Mouse (Mus musculus) hematopoietic stem cell, adult 5-6 weeks (primary cell): ENCODE measurements at regions not wholly inside any gene's neighbourhood (a gene's known extent, or its start where the extent isn't known, plus 50 kb on each side); places are given as distances from the start of the nearest gene placed in this dataset.
A peak's percentile ranks its signal among the peaks of the same experiment; 100 is the strongest.

ENCODE experiments used
- ATAC-seq, 2 experiments: fragments of 125-278 bp in 1 of 2; replicated peaks in 1 of 2; 2 replicates each; pipeline ENCODE4 v1.8.0; 2016 to 2017; ENCODE audit warnings: inconsistent platforms in 2 of 2, mild to moderate bottlenecking in 2 of 2, moderate number of reproducible peaks in 2 of 2, low read depth in 1 of 2, moderate TSS enrichment in 1 of 2; ENCODE audit not compliant: low FRiP score in 2 of 2, poor library complexity in 2 of 2, severe bottlenecking in 2 of 2, insufficient read depth in 1 of 2, low TSS enrichment in 1 of 2

DNA sequence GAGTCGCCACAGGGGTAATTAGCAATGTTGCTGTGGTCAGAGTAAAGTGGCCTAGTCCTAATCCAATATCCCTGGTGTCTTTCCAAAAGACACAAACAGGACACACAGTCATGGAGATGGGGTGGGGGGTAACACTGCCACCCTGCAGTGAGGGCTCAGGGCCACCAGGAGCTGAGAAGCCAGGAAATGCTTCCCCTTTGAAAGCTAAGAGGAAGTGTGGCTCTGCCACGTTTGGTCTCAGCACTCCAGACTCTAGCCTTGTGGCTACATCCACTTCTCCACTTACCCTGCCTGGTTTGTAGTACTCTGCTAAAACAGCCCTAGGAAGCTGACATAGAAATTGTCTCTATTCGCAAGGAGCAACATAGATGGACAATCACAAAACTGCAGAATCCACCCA is 110.4 kb upstream of the Gm12830 start:
- peak; percentile 83 to 94 for ATAC-seq

DNA sequence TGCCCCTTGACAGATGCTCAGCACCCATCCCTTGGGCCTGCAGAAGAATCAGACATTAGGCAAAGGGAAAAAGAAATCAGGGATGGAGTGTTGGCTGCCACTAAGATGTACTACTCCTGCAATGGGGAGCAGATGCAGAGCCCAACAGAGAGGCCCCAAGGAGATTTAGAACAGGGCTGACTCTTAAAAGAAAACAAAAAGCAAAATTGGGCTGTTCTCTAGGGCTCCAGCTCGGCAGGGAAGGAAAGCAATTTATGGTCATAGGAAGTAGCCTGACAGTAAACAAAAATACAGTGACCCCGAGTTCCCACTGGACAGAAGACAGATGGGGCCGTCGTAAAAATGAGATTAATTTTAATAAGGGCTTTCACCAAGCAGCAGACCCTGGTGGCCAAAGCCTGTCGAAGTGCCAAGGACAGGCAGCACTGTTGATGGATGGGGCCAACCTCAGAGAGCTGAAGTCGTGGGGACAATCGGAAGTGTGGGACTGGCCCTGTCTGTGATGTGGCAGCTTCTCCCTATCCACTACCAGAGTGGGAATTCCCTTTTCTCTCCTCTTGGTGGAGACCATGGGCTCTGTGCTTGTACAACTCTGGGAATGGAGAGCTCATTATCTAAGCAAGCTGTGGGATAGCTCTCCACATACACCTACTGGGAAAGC is 109.4 kb upstream of the Gm12830 start:
- ATAC-seq = no peak

DNA sequence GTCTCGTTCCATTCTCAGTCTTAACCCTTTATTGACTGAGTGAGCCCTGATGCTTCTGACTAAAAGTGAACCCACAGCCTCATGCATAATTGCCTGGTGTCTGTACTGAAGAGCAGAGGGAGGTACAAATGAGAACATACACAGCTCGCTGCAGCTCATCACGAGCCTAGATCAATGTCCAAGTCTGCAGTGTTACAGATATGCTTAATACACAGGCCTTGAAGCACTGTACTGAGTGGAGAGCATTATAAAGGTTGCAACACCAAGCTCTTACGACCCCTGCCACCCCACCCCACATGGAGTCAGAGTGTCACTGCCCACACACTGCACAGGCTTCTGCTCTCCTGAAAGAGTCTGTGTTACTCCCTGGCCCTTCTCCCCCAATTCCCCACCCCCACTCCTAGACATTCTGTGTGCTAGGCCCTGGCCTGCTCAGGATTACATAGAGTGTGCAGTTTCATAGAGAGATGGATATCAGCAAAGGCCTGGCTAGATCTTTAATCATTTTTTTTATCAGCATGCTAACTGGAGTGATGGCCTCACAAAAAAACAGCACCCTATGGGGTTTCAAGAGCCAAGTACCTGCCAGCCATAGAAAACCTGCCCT is 108.5 kb upstream of the Gm12830 start:
- ATAC-seq = no peak

DNA sequence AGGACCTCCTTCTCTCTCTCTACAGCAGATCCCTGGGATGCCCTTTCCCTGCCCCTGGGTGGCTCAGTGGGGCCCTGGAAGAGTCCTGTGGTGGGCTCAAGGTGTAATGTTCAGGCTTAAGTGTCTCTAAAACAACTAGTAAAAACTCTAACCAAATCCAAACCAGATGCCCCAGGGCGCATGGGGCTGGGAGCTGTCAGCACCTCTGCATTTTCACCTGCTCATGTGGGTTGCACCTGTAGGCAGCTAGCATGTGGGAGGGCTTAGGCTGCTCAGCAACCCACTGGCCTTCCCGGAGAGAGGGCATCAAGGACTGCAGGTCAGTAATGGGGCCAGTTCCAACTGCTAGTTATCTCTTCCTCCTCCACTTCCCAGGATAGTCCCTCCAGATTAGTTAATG is 104.8 kb upstream of the Gm12830 start:
- no peak for ATAC-seq

DNA sequence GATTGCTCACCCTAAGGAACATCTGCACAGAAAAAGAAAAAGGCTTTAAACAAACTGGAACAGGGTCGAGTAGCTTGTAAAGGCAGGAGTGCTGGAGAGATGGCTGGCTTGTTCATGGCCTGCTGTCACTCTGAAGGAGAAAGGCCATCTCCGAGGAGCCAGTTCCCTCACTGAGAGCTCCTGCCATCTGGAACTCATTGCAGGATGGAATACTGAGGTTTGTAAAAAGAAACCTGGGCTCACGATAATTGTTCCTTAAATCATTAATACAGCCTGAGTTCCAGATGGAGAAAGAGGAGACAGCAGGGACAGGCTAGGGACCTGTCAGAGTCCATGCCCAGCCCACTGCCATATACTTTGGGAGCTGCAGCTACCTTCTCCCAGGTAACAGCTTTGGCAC is 100.8 kb upstream of the Gm12830 start:
- no peak for ATAC-seq

DNA sequence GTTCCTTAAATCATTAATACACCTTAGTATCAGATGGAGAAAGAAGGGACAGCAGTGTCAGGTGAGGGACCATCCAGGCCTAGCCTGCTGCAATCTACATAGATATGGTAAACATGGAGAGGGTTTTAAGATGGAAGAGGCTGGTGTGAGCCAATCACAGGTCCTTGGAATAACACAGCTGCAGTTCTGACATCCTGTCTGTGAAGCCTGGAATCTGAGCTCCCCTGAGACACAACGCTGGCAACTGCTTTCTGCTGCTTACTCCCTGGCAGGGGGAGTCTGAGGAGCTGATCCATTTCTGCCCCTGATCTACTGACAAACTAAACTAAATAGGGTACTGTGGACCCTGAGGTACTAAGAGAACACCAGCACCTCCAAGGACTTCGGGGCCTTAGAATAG is 100.1 kb upstream of the Gm12830 start:
- ATAC-seq = no peak

DNA sequence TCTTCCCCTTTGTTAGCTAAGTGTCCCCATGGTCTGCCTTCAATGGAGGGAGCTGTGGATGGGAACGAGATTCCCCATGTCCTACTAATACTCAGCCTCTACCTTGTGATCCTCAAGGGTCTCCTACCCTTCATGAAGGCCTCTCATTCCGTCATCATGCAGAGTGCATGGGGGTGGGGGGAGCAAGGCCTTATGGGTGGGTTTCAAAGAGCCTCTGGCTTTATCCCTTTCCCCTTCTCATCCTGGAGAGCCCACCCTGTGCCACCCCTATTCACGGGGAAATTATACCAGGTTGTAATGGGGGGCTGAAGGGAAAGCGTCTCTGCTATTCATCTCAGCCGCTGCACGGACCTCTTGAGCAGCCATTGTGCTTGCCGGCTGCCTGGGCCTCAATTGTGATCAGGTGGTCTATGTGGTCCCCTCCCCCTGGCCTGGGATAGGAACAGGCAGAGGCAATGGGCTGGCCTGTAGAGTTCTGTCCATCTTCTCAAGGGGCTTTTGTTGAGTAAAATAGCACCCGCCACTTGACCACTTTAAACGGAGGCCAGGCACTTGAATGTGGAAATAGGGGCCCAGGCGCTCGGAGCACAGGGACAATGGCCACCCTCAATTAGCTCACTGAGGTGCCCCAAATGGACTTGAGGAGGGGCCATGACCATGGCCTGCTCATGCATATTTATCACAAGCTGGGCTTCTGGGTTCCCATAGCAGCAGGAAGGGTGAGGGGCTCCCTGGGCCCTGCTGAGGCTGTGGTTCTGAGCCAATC is 93.1 kb upstream of the Gm12830 start:
- no peak for ATAC-seq

DNA sequence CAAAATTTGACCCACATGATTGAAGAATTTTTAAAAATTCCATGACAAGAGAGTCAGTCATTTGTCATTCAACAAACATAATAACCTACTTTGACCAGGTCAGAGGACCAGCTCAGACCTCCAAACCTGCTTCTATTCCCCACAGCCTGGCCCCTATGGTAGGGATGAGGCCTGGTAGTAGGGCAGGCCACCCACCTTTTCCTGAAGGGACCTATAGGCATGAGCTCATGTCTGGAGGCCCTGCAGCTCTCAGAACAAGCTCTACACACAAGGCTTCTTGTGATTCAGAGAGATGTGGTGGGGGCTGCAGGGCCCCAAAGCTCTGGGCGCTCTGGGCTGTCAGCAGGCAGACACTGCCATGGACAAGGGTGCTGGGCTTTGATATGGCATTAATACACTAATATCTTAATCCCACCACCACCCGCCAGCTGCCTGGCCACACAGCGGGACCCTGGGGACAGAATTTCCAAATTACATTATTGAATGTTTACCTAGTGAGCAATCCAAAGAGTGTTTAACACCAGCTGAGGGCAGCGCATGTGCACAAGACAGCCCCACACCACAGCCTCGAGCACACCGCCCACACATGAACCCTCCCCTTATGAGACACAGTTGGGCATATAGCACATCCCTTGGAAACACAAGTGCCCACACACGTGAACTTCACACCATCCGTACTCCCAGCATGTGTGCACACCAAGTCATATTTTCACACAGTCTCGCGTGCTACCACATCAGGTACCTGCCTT is 88.1 kb upstream of the Gm12830 start:
- no peak for ATAC-seq

DNA sequence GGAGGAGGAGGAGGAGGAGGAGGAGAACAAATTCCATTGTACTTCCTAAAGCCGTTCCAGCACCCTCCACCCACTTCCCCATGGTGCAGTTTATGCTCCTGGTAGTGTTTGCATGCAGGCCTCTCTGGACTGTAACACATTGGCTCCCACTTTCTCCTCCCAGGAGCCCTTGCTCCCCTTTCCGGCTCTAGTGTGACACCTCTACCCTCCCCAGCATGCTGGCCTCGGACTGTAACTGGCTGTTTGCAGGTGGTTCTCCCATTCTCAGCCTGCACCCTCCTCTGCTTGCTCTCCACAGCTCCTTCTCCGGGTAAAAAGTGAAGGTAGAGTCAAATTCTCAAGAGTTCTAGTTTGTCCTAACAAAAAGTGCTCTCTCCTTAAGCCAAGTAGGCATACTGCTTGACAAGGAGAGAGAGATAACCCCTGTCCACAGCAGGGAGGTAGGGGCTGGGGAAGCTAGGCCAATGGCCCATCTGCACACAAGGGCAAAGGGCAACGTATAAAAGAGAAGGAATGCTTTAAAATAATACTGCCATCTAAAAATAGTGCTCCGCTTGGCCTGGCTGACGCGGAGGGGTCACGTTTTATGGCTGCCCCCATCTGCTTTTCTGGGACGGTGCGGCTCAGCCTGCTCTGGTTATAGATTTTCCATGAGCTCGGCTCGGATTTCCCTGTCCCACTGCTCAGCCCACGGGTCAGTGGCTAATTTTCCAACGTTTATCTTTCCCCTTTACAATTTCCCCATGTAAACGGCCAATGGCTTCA is 82.4 kb upstream of the Gm12830 start:
- no peak for ATAC-seq

DNA sequence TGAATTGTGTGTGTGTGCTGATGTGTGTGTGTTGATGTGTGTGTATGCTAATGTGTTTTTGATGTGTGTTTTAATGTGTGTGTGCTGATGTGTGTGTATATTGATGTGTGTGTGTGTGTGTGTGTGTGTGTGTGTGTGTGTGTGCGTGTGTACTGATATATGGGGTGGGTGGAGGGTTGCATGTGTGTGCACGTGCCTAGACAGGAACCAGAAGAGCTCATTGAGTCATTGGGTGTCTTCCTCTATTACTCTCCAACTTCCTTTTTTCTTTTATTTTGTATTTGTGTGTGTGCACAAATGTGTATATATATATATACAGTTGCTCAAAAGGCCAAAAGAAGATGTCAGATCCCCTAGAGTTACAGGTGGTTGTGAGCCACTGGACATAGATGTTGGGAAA is 73.4 kb upstream of the Gm12830 start:
- no peak for ATAC-seq

DNA sequence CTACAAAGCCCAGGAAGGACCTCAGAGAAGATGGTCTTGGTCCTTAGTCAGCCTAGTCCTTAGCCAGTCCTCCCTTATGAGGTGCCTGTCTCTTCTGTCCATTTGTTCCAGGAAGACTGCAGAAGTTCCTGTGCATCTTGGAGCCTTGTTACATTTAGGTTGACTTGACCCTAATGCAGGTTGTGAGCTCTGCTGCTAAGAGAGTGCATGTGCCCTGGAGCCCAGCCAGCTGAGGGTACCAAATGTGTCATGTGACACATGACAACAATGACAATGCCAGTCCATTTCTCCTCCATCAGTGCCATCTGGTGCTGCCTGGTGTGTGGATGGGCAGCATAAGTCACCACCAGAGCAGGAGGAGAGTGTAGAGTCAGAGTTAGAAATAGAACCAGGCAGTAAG is 61.7 kb upstream of the Gm12830 start:
- no peak for ATAC-seq

DNA sequence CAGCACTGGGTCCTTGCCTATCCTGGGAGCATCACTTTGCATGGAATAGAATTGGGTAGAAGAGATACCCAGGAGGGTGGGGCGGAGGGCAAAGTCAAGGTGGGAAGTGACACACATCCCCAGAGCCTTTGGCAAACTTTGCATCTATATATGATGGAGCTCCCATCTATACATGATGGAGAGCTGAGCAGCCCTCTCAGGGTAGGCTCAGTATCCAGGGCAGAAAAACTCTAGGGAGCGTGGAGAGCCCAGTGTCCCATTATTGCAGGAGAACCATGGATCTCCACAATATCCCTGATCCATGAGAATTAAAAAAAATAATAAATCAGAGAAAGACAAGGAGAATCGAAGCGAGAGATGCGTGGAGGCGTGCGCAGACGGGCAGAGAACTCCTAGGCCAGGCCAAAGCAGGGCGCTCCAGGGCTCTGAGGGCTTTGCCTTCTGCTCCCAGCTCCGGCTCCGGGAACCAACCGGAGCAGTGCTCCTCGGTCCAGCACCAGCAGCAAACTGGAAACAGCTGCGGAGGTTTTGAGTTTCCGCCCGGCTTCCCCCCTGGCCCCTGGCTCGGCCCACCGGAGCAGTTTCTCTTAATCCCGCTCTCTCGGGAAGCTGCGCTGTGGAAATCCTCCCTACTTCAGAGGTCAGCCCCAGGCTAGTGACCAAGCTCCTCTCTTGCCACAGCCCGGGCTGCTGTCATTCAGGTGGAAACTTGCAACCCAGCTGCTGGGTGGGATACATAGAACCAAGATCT is 54.7 kb upstream of the Gm12830 start:
- peak in 1 of 2 experiments; percentile 27; a peak in 1 of 4 replicates for ATAC-seq
